Mouse (Mus musculus): ENCODE results near the gene Igfbp7. TPM values are rescaled to one million over a fixed set of nuclear protein-coding genes. Genes with fewer than 3 reads are reported as not detected.

Igfbp7 gene
- polyA plus RNA-seq (2015; fragmentation: Nextera tagmentation; extraction: Ambion mirVana): 13.3 and 15.6 TPM in 2 replicates

DNA sequence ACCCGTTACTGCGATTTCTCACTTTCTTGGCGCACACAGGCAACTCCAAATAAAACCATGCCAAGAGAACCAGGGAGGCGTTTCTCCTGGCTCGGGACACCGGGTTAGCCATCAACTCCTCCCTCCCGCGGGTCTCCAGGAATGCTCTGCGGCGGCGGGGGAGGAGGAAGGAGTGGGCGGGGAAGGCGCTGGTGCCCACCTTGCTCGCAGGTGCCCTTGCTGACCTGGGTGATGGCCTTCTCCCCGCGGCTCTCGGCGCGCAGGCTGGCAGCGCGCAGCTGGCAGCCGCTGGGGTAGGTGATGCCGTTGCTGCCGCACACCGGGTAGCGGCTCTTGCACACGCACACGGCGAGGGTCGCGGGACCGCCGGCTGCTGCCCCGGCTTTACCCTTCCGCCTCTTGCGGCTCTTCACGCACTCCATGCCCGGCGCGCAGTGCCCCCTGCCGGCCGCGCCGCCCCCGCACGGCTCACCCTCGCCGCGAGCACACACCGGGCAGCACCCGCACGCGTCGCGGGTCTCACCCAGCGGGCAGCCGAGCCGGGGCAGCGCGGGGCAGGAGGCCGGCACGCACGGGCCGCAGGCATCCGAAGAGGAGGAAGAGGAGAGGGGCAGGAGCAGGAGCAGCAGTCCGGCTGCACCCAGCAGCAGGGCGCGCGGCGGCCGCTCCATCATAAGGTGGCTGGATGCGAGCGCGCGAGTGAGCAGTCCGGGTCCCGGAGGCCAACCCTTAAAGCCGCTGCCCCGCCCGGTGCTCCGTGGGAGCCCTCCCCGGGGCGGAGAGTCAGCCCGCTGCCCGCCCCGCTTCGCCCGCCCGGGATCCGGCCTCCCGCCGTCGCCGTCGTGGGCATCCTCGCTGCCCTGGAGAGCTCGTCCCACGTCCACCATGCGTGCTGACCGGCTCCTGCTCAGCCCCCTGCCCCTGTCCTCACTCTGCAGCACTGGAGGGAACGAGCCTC is at the start of gene Igfbp7:
Gene Igfbp7, minus strand, starts transcription at position 701 of the 958 bp plus-strand sequence.
- no peaks in the 10 kb centered on the region for H3K9me3 ChIP-seq (replicated peaks)
- 0 out of 2 replicates have a peak, but pooled peaks cover 3% of the 10 kb centered on the region for H3K4me1 ChIP-seq (replicated peaks)
- H3K27ac ChIP-seq: no peak within 1 kb of the TSS
- ATAC-seq (ENCODE audit: low read depth) (no peak), DNase-seq (peak; percentile 13)
- H3K4me2 ChIP-seq: peak within 1 kb of the TSS; percentile 65
- peaks cover 36% of the 10 kb centered on the region for H3K27me3 ChIP-seq
- H3K9ac ChIP-seq: 0 out of 2 replicates have a peak within 1 kb of the TSS, but pooled peaks have one; percentile 26
- H3K36me3 ChIP-seq: no peaks in the 10 kb centered on the region
- peak within 1 kb of the TSS; percentile 56 for H3K4me3 ChIP-seq (replicated peaks)
- 5% methylated on average over 101 of the region's 101 CpGs for WGBS (ENCODE audit: insufficient replicate concordance)

DNA sequence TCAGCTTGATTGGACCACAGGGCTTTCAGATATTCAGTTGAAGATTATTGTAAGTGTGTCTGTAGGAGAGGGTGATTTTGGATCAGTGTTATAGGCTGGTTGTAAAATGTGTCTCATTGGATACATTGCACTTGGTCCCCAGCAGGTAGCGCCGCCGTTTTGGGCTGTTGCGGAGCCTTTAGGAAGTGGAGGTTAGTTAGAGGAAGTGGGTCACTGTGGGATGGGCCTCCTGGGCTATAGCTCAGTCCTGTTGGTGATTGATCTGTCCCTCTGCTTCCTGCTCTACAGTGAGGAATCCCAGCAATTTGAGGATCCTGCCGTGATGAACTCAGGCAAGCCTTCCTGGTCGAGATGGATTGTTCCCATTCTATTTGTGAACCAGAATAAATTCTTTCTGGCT is 44.3 kb upstream of the Igfbp7 start:
- WGBS (ENCODE audit: insufficient replicate concordance): 41% methylated on average over 6 of the region's 6 CpGs
- ATAC-seq (ENCODE audit: low read depth) (no peak), DNase-seq (no peak)
- H3K9me3 ChIP-seq (replicated peaks): no peaks in the 10 kb centered on the region
- no peak overlapping the region for H3K4me3 ChIP-seq (replicated peaks)
- H3K9ac ChIP-seq: no peak overlapping the region
- no peaks in the 10 kb centered on the region for H3K36me3 ChIP-seq
- no peak overlapping the region for H3K27ac ChIP-seq
- H3K4me2 ChIP-seq: no peak overlapping the region
- no peaks in the 10 kb centered on the region for H3K27me3 ChIP-seq
- no peaks in the 10 kb centered on the region for H3K4me1 ChIP-seq (replicated peaks)

DNA sequence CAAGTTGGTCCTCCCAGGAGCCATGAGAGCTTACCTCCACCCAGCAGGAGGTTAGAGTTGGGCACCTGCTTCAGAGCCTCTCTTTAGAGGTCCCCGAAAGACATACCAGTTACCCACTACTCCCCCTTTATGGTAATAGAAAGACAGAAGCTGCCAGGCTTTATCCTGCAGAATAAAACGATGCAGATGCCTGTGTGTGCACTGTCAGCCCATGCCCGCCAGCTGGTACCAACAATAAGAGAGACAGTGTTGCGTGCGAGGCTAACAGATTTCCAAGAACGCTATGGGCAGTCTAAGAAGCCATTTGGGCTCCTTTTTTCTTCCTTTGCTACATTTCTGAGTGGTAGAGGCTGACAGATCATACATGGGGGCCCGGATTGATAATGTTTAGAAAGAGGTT is 41.7 kb upstream of the Igfbp7 start:
- Histone ChIP-seq H3K4me1 (replicated peaks) (no peaks in the 10 kb centered on the region), H3K4me3 (replicated peaks) (no peak overlapping the region), H3K9me3 (replicated peaks) (no peaks in the 10 kb centered on the region), H3K4me2 (no peak overlapping the region), H3K27ac (no peak overlapping the region), H3K36me3 (no peaks in the 10 kb centered on the region), H3K27me3 (no peaks in the 10 kb centered on the region), H3K9ac (no peak overlapping the region)
- no peak for ATAC-seq (ENCODE audit: low read depth)
- WGBS (ENCODE audit: insufficient replicate concordance): 68% methylated on average over 7 of the region's 7 CpGs
- DNase-seq: no peak

DNA sequence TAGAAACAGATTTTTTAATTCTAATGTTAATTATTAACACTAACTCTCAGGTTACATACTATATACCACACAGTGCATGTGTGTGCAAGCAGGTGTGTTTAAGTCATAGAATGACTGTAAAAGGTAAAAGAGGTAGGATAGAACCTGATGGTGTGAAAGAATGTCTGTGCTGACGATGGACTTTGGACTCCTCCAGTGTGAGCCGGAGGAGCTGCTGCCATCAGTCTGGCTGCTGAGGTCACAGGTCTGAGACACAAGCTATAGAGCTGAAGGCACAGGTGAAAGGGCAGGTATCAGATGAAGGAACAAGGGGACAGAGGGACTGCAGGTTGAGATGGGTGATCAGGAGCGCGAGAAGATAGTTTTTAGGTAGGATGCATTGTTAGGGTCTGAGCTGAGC is 37.6 kb upstream of the Igfbp7 start:
- ATAC-seq (ENCODE audit: low read depth) (no peak), DNase-seq (no peak)
- no peak overlapping the region for H3K9ac ChIP-seq
- H3K27me3 ChIP-seq: no peaks in the 10 kb centered on the region
- H3K9me3 ChIP-seq (replicated peaks): no peaks in the 10 kb centered on the region
- H3K4me3 ChIP-seq (replicated peaks): no peak overlapping the region
- no peaks in the 10 kb centered on the region for H3K4me1 ChIP-seq (replicated peaks)
- no peaks in the 10 kb centered on the region for H3K36me3 ChIP-seq
- H3K27ac ChIP-seq: no peak overlapping the region
- no peak overlapping the region for H3K4me2 ChIP-seq
- 83% methylated on average over 4 of the region's 4 CpGs for WGBS (ENCODE audit: insufficient replicate concordance)

DNA sequence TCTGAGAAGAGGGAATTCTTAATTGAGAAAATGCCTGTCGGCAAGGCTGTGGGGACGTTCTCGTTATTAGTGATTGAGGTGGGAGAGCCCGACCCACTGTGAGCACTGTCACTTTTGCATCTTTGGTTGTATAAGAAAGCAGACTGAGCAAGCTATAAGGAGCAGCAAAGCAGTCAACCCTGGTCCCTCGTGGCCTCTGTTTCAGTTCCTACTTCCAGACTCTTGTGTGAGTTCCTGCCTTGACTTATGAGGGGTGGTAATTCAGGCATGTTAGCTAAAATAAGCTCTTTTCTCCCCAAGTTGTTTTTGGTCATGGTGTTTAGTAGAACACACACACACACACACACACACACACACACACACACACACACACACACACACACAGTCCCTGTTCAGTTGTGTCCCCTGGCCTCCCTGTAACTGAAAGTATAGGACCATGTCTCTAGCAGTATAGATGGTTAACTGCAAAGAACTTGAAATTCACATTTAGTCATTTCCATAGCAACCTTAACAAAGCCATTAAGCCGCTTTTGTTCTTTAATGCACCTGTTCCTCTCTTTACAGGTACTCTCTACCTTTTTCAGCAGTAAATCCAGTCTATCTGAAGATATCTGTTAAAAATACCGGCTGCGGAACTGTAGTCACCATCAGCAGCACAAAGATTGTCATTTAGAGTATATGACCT is 36.2 kb upstream of the Igfbp7 start:
- no peak overlapping the region for H3K27ac ChIP-seq
- no peak overlapping the region for H3K9ac ChIP-seq
- ATAC-seq (ENCODE audit: low read depth) (no peak), DNase-seq (no peak)
- H3K4me1 ChIP-seq (replicated peaks): no peaks in the 10 kb centered on the region
- H3K4me2 ChIP-seq: no peak overlapping the region
- no peaks in the 10 kb centered on the region for H3K27me3 ChIP-seq
- no peaks in the 10 kb centered on the region for H3K9me3 ChIP-seq (replicated peaks)
- no peaks in the 10 kb centered on the region for H3K36me3 ChIP-seq
- H3K4me3 ChIP-seq (replicated peaks): no peak overlapping the region
- WGBS (ENCODE audit: insufficient replicate concordance): 72% methylated on average over 8 of the region's 8 CpGs

DNA sequence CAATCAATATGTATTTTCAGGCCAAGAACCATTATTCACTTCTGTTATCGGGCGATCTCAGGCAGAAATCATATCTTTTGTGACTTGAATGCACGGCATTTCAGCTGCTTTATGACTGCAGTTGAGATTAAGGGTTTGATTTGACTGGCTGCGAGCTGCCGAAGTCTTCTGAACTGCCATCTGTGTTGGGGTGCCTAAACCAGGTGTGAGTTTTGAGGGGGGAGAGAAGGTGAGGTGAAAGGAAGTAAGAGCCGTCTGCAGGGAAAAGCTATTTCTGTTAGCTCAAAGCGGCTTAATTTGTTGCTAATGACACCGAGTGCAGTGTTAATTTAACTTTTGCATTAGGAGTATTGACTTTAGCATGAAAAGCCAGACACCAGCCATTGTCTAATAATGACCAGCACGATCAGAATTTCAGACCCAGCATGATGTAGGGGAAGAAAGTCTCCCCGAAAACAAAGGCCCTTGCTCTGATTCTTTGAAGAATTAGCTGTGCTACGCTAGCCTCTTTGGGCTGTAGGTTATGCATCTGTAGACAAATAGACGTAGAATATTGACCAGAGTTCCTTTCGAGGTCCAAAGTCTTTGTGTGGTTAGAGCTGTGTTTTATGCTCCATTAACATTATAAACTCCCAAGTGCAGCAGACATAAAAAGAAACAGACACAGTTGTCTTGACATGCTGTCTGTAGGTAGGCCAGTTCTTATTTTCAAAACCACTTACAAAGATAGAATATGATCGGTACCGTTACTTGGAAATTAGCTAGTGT is 35.2 kb upstream of the Igfbp7 start:
- 68% methylated on average over 15 of the region's 15 CpGs for WGBS (ENCODE audit: insufficient replicate concordance)
- H3K27ac ChIP-seq: no peak overlapping the region
- no peak overlapping the region for H3K4me2 ChIP-seq
- H3K9ac ChIP-seq: no peak overlapping the region
- H3K27me3 ChIP-seq: no peaks in the 10 kb centered on the region
- no peak overlapping the region for H3K4me3 ChIP-seq (replicated peaks)
- H3K9me3 ChIP-seq (replicated peaks): no peaks in the 10 kb centered on the region
- H3K36me3 ChIP-seq: no peaks in the 10 kb centered on the region
- no peak for ATAC-seq (ENCODE audit: low read depth)
- DNase-seq: no peak
- no peaks in the 10 kb centered on the region for H3K4me1 ChIP-seq (replicated peaks)

DNA sequence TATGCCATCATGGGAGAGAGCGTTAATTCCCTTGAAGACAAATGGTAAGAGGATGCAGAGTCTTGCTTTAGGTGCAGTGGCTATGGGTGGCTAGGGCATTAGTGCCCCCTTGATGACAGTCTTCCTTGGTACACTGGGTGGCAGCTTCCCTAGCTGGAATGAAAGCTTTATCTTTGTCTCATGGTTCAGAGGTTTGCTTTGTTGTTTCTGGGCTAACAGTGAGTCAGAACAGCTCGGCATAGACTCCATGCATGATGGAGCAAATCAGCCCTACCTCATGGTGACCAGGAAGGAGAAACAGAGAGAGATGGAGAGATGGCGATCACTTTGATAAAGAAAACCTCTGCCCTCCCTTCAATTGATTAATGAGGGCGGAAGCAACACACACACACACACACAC is 28.5 kb upstream of the Igfbp7 start:
- Histone ChIP-seq H3K4me2 (no peak overlapping the region), H3K4me1 (replicated peaks) (no peaks in the 10 kb centered on the region), H3K9me3 (replicated peaks) (no peaks in the 10 kb centered on the region), H3K9ac (no peak overlapping the region), H3K4me3 (replicated peaks) (no peak overlapping the region), H3K27ac (no peak overlapping the region), H3K36me3 (no peaks in the 10 kb centered on the region), H3K27me3 (no peaks in the 10 kb centered on the region)
- no peak for ATAC-seq (ENCODE audit: low read depth)
- DNase-seq: no peak
- 54% methylated on average over 4 of the region's 4 CpGs for WGBS (ENCODE audit: insufficient replicate concordance)

DNA sequence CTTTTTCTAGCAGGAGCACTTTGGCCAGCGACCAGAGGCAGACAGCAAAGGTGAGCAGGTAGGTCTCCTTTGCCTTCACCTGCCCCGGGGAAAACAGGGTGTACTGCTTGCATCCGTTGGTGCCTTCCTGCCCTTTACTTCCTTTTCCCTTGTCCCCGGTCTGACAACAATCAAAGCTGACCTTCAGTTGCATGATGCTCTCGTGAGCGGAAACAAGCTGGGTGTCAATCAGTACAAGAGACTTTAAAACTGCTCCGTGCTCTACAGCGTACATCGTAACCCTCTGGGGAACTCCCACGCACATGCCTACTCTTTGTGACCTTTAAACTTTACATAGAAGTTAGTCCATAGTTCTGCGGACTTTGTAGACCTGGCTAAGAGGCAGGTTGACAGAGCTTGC is 26.2 kb upstream of the Igfbp7 start:
- Histone ChIP-seq H3K36me3 (no peaks in the 10 kb centered on the region), H3K9ac (no peak overlapping the region), H3K4me1 (replicated peaks) (no peaks in the 10 kb centered on the region), H3K27me3 (no peaks in the 10 kb centered on the region), H3K9me3 (replicated peaks) (no peaks in the 10 kb centered on the region), H3K27ac (no peak overlapping the region), H3K4me2 (peak overlapping the region; percentile 15; the same call in 1 of the 2 replicates), H3K4me3 (replicated peaks) (no peak overlapping the region)
- DNase-seq (no peak), ATAC-seq (ENCODE audit: low read depth) (peak; percentile 41; the same call in 1 of the 2 replicates)
- WGBS (ENCODE audit: insufficient replicate concordance): 56% methylated on average over 11 of the region's 11 CpGs

DNA sequence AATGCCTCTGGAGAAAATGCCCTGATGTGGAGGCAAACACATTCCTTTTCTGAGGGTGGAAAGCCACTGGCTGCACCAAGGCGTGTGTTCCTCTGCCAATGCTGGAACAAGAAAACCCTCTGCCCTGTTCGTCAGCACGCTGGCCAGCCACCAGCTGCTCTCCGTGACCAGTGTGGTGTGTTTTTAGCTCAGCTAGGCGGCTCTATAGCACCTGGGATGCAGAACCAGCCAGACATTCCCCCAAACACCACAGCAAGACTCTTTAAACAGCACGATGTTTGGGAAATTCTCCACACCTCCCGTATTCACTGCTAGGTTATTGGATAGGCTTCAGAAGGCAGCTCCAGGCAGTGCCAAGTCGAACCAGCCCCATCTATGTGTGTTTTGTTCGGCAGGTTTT is 25.7 kb upstream of the Igfbp7 start:
- Histone ChIP-seq H3K9ac (no peak overlapping the region), H3K36me3 (no peaks in the 10 kb centered on the region), H3K27me3 (no peaks in the 10 kb centered on the region), H3K4me3 (replicated peaks) (no peak overlapping the region), H3K4me2 (peak overlapping the region; percentile 15; the same call in 1 of the 2 replicates), H3K9me3 (replicated peaks) (no peaks in the 10 kb centered on the region), H3K27ac (no peak overlapping the region), H3K4me1 (replicated peaks) (no peaks in the 10 kb centered on the region)
- ATAC-seq (ENCODE audit: low read depth) (no peak), DNase-seq (no peak)
- WGBS (ENCODE audit: insufficient replicate concordance): 66% methylated on average over 9 of the region's 9 CpGs

DNA sequence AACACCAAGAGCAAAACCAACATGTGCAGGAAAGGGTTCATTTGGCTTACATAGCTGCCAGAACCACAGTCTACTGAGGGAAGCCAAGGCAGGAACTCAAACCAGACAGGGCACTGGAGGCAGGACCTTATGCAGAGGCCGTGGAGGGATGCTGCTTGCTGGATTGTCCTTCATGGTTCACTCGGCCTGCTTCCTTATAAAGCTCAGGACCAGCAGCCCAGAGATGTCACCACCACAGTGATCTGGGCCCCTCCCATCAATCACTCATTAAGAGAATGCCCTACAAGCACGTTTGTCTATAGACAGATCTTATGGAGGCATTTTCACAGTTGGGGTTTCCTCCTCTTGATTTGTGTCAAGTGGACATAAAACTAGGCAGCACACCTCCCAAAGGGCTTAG is 25.3 kb upstream of the Igfbp7 start:
- ATAC-seq (ENCODE audit: low read depth) (no peak), DNase-seq (no peak)
- no peak overlapping the region for H3K9ac ChIP-seq
- H3K4me3 ChIP-seq (replicated peaks): no peak overlapping the region
- H3K36me3 ChIP-seq: no peaks in the 10 kb centered on the region
- H3K4me1 ChIP-seq (replicated peaks): no peaks in the 10 kb centered on the region
- no peaks in the 10 kb centered on the region for H3K9me3 ChIP-seq (replicated peaks)
- H3K4me2 ChIP-seq: no peak overlapping the region
- no peaks in the 10 kb centered on the region for H3K27me3 ChIP-seq
- WGBS (ENCODE audit: insufficient replicate concordance): 38% methylated on average over 3 of the region's 3 CpGs
- no peak overlapping the region for H3K27ac ChIP-seq

DNA sequence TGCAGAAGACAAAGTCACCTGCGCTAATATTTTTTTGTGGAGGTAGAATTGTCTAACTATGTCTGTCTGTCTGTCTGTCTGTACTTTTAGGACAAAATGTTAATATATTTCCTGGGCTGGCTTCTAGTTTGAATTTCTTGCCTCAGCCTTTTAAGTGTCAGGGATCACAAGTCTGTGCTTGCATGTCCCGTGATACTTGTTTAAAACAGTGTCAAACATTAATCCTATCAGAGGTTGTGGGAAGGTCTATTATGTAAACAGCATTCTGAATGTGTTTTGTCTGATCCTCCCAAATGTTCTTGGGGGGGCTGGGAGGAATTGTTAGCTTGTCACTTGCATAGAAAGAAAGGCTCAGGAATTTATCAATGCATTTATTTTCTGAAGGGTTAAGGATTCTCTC is 24.6 kb upstream of the Igfbp7 start:
- WGBS (ENCODE audit: insufficient replicate concordance): 66% methylated on average over 2 of the region's 2 CpGs
- Histone ChIP-seq H3K27ac (no peak overlapping the region), H3K9me3 (replicated peaks) (no peaks in the 10 kb centered on the region), H3K4me1 (replicated peaks) (no peaks in the 10 kb centered on the region), H3K36me3 (no peaks in the 10 kb centered on the region), H3K4me3 (replicated peaks) (no peak overlapping the region), H3K27me3 (no peaks in the 10 kb centered on the region), H3K4me2 (no peak overlapping the region), H3K9ac (no peak overlapping the region)
- DNase-seq (no peak), ATAC-seq (ENCODE audit: low read depth) (no peak)

Data from liver, embryonic 13.5 days (tissue).